Mouse (Mus musculus) limb, embryonic 12.5 days (tissue): Measurements from ENCODE around the gene Trpm1. TPM values are rescaled to one million over a fixed set of nuclear protein-coding genes. Genes with fewer than 3 reads are reported as not detected.

Source experiments
- ATAC-seq: fragments of 200-750 bp; cut with Nextera tagmentation; 2 replicates; pipeline ENCODE4 v1.8.0; 2017; ENCODE audit warnings: low read depth, moderate TSS enrichment; ENCODE audit not compliant: insufficient number of reproducible peaks, insufficient read depth, low FRiP score, low TSS enrichment
- H3K27ac ChIP-seq: fragments of 300-500 bp; sonication (generic); 2 replicates; pipeline ENCODE4 v1.5.1; 2016; ENCODE audit warnings: mild to moderate bottlenecking, moderate library complexity
- H3K27me3 ChIP-seq: fragments of 300-500 bp; sonication (generic); 2 replicates; pipeline ENCODE4 v1.6.1; 2016; ENCODE audit warnings: mild to moderate bottlenecking, moderate library complexity
- H3K36me3 ChIP-seq: fragments of 300-500 bp; sonication (generic); 2 replicates; pipeline ENCODE4 v1.6.1; 2016; ENCODE audit warnings: mild to moderate bottlenecking, moderate library complexity
- H3K4me1 ChIP-seq: fragments of 300-500 bp; sonication (generic); replicated peaks from 2 replicates; pipeline ENCODE4 v1.6.1; 2016
- H3K4me2 ChIP-seq: fragments of 300-500 bp; sonication (generic); 2 replicates; pipeline ENCODE4 v1.6.1; 2016; ENCODE audit warnings: mild to moderate bottlenecking, moderate library complexity
- H3K4me3 ChIP-seq: fragments of 300-500 bp; sonication (generic); replicated peaks from 2 replicates; pipeline ENCODE4 v1.5.1; 2016; ENCODE audit warnings: mild to moderate bottlenecking
- H3K9ac ChIP-seq: fragments of 300-500 bp; sonication (generic); replicated peaks from 2 replicates; pipeline ENCODE4 v1.6.1; 2016; ENCODE audit warnings: mild to moderate bottlenecking, moderate library complexity
- H3K9me3 ChIP-seq: fragments of 300-500 bp; sonication (generic); 2 replicates; pipeline ENCODE4 v1.6.1; 2016; ENCODE audit warnings: mild to moderate bottlenecking, moderate library complexity
- WGBS: fragments of 180-500 bp; shearing (Covaris S2); methylation state at CpG from one replicate; pipeline ENCODE4 v1.1.7; 2016; 5-methylcytosine and 5-hydroxymethylcytosine counted together
- polyA plus RNA-seq: library from polyadenylated mRNA; unstranded; fragments of >200 nt; fragmentation: Nextera tagmentation; extraction: Ambion mirVana; gene quantifications from 2 replicates; pipeline ENCODE4 v1.2.1, GENCODE M21; 2016

The Trpm1 gene
- polyA plus RNA-seq, 1 experiment from 2014 or later: 0.68 TPM

DNA sequence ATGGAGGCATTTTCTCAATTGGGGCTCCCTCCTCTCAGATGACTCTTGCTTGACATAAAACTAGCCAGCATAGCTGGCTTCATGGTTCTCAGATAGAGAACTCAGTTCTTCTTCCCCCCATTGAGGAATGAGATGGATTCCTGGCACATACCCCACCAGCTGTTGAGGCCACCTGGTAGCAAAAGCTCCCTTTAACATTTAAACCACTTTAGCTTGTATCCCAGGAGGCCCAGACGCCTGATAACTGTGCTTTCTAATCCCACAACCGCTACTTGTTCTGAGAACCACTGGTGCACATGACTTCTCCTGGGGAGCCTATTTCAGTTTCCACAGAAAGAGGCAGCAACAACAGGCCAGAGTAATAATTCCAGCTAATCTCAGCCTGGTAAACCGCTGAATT is 12.4 kb downstream of the Trpm1 start:
- 67% methylated on average over 3 of the region's 3 CpGs for WGBS
- Histone ChIP-seq H3K4me2 (no peak overlapping the region), H3K9ac (no peak overlapping the region), H3K27ac (no peak overlapping the region), H3K9me3 (no peaks in the 10 kb centered on the region), H3K27me3 (no peaks in the 10 kb centered on the region), H3K4me3 (no peak overlapping the region), H3K4me1 (no peaks in the 10 kb centered on the region), H3K36me3 (no peaks in the 10 kb centered on the region)
- ATAC-seq: no peak

DNA sequence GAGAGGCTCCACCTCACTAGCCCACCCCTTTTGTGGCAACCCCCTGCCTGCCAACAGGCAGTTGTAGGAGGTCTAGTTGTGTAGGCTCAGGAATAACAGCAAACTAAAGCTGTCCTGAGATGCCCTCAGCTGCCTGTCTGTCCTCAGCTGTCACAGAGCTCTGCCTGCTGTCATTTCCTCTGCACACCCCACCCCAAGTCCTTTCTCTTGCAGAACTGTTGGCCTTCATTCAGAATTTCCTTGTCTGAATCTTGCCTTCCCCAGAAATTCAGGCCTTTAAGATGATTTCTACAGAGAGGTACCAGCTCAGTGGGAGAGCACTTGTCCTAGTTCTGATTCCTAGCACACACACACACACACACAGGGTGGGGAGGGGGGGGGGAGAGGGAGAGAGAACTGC is 13.1 kb downstream of the Trpm1 start:
- no peak overlapping the region for H3K9ac ChIP-seq
- no peaks in the 10 kb centered on the region for H3K4me1 ChIP-seq
- H3K27me3 ChIP-seq: no peaks in the 10 kb centered on the region
- no peaks in the 10 kb centered on the region for H3K36me3 ChIP-seq
- H3K4me2 ChIP-seq: no peak overlapping the region
- no peak overlapping the region for H3K27ac ChIP-seq
- ATAC-seq: no peak
- H3K4me3 ChIP-seq: no peak overlapping the region
- no peaks in the 10 kb centered on the region for H3K9me3 ChIP-seq

DNA sequence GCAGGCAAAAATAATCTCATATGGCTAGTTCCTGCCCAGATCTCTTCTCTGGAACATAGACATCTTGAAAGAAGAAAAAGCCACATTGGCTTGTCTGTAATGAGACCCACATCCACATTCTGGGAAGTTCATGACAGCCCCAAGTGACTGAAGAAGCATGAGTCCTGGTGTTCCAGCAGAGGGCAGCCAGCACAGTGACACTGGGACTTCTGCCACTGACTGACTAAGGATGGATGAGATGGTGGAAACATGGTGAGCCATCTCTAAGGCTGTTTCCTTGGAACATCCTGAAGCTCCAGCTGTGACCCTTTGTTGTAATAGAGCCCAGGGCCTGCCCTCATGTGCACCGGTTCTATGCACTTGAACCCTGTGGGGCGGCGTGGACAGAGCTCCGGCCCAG is 25.7 kb downstream of the Trpm1 start:
- H3K9ac ChIP-seq: no peak overlapping the region
- H3K4me2 ChIP-seq: no peak overlapping the region
- H3K4me3 ChIP-seq: no peak overlapping the region
- no peaks in the 10 kb centered on the region for H3K4me1 ChIP-seq
- peaks cover 2% of the 10 kb centered on the region; the same call in 1 of the 2 replicates for H3K27me3 ChIP-seq
- no peaks in the 10 kb centered on the region for H3K36me3 ChIP-seq
- no peak for ATAC-seq
- no peak overlapping the region for H3K27ac ChIP-seq
- WGBS: 88% methylated on average over 4 of the region's 4 CpGs
- no peaks in the 10 kb centered on the region for H3K9me3 ChIP-seq

DNA sequence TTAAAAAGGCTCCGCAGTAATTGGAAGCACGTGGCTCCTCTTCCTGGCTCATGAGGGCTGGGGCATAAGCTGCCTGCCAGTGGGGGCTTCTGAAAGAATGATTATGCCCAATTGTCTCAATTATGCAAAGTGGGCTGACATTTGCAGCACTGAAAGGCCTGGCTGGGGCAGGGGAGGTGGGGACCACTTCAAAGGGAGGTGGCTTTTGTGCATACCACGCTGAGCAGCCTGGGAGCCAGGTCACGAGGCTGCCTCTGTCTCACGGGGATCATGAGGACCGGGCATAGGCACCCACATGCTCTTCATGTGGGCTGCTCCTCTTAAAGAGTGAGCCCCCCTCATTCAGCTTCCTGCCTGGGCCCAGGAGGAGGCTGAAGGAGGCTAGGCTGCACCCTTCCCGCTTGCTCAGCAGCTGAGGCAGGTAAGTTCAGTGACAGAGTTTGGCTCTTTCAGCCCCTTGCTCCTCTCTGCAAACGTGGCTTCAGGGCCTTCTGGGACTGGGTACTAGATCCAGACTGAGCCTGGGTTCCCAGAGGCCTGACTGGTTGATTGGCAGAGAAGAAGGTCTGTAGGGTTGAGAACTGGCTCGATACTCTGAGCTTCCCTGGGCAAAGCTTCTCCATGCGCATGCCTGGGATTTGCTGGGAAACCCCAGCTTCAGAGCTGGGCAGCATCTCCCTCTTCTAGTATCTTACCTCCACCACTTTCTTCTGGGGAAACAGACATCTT is 31.7 kb downstream of the Trpm1 start:
- H3K4me3 ChIP-seq: no peak overlapping the region
- H3K36me3 ChIP-seq: no peaks in the 10 kb centered on the region
- H3K27ac ChIP-seq: no peak overlapping the region
- H3K9ac ChIP-seq: no peak overlapping the region
- 26% methylated on average over 10 of the region's 10 CpGs for WGBS
- peaks cover 8% of the 10 kb centered on the region for H3K27me3 ChIP-seq
- peak; percentile 26; the same call in 1 of the 2 replicates for ATAC-seq
- no peaks in the 10 kb centered on the region for H3K9me3 ChIP-seq
- no peak overlapping the region for H3K4me2 ChIP-seq
- peaks cover 10% of the 10 kb centered on the region for H3K4me1 ChIP-seq

DNA sequence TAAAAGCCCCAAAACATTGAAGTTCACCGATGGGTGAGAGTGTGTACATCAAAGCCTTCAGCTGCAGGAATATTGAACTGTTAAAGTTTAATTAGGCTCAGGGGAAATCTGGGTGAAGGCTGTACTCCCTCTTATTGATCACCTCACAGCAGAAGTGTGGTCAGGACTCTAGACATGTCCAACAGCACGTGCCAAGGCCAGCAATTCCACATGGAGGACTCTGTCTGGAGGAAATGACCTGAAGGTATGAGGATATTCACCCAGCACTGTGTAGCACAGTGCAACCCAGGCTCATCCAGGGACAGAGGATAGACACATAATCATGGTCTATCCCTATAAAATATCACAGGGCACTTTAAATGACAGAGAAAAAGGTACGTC is 32.3 kb downstream of the Trpm1 start:
- Histone ChIP-seq H3K4me1 (peaks cover 10% of the 10 kb centered on the region), H3K9me3 (no peaks in the 10 kb centered on the region), H3K36me3 (no peaks in the 10 kb centered on the region), H3K4me3 (no peak overlapping the region), H3K9ac (no peak overlapping the region), H3K27ac (no peak overlapping the region), H3K4me2 (no peak overlapping the region), H3K27me3 (peaks cover 8% of the 10 kb centered on the region)
- 58% methylated on average over 3 of the region's 3 CpGs for WGBS
- no peak for ATAC-seq

DNA sequence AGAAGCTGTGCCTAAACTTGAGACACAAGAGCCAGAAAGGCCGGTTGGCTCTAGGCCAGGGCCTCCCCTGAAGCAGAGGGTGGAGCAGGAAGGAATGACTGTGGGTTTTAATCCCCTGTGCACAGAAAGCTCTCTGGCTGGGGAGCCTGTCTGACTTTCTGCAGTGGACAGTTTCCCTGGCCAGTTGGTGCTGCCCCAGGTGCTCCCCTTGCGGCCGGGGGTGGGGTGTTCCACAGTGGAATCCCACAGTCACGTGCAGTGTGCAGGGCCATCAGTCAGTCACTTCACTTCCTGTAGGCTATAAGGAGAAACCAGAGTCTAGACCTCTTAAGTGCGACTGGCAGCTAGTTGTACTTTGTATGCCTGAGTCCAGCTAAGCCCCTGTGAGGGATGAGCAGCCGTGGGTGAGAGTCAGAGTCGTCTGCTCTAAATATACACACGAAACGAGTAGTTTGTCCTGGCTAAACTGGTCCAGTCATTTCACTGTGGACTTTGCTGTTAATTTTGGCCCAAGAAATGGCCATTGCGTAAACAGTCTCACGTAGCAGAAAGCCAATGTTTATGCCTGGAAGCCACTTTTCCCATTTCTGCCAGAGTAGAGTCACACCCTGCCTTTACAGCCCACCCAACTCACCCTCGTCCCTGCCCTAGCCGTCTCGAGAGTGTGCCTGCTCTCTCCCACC is 38.8 kb downstream of the Trpm1 start:
- Histone ChIP-seq H3K9ac (no peak overlapping the region), H3K4me3 (no peak overlapping the region), H3K4me1 (peaks cover 17% of the 10 kb centered on the region), H3K27me3 (no peaks in the 10 kb centered on the region), H3K36me3 (no peaks in the 10 kb centered on the region), H3K9me3 (no peaks in the 10 kb centered on the region), H3K27ac (no peak overlapping the region), H3K4me2 (no peak overlapping the region)
- ATAC-seq: 0 out of 2 replicates have a peak, but pooled peaks have one; percentile 41
- WGBS: 47% methylated on average over 14 of the region's 14 CpGs

DNA sequence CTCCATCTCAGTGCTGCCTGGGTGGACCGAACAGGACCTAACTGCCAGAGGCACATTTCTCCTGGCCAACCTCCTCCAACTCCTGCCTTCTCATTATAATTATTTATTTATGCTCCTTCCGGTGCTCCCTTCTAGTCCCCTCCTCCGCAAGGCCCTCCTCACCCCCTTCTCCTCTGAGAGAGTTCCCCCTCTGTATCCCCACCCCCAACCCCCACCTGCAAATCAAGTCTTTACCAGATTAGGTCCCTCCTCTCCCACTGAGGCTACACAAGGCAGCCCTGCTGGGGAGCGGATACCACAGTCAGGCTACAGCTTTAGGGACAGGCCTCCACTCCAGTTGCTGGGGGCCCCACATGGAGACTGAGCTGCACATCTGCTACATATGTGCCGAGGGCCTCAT is 39.8 kb downstream of the Trpm1 start:
- no peaks in the 10 kb centered on the region for H3K27me3 ChIP-seq
- no peak overlapping the region for H3K4me3 ChIP-seq
- peaks cover 17% of the 10 kb centered on the region for H3K4me1 ChIP-seq
- no peaks in the 10 kb centered on the region for H3K9me3 ChIP-seq
- no peak for ATAC-seq
- H3K4me2 ChIP-seq: no peak overlapping the region
- no peaks in the 10 kb centered on the region for H3K36me3 ChIP-seq
- H3K27ac ChIP-seq: no peak overlapping the region
- WGBS: 47% methylated on average over 5 of the region's 5 CpGs
- H3K9ac ChIP-seq: no peak overlapping the region

DNA sequence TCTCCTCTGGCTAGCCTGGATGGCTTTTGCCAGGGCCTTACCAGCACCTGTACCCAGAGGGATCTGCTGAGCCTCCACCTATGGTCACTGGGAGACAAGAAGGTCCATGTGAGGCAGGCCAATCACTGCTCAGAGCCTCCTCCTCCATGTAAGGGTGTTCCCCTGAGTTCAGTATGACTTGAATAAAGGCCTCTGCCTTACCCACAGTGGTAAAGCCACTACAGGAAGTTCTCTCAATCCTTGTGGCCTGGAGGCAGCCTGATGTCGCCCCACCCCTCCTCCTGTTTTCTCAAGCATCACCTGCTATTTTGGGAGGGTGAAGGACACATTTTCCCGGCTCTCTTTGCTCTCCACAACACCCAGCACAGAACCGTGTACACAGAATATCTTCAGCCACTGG is 42.5 kb downstream of the Trpm1 start:
- H3K9me3 ChIP-seq: no peaks in the 10 kb centered on the region
- no peak for ATAC-seq
- H3K4me3 ChIP-seq: no peak overlapping the region
- no peak overlapping the region for H3K9ac ChIP-seq
- peaks cover 17% of the 10 kb centered on the region for H3K4me1 ChIP-seq
- 80% methylated on average over 3 of the region's 3 CpGs for WGBS
- no peak overlapping the region for H3K27ac ChIP-seq
- H3K36me3 ChIP-seq: no peaks in the 10 kb centered on the region
- no peaks in the 10 kb centered on the region for H3K27me3 ChIP-seq
- no peak overlapping the region for H3K4me2 ChIP-seq

DNA sequence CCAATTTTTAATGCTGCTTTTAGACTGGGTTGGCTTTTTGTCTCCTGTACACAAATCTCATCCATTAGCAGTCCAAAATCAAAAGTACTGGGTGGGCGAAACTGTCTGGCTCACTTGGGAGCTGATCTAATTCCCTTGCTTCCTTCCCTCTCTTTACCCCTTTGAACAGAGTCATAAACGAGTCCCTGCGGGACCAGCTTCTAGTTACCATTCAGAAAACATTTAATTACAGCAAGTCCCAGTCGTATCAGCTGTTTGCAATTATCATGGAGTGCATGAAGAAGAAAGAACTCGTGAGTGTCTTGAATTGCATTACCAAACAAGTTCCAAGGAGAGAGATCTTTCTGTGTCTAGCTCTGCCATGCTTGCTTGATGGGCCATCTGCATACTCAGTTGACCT is 55.1 kb downstream of the Trpm1 start:
- peaks cover 7% of the 10 kb centered on the region for H3K4me1 ChIP-seq
- H3K9me3 ChIP-seq: no peaks in the 10 kb centered on the region
- ATAC-seq: no peak
- H3K4me2 ChIP-seq: no peak overlapping the region
- no peak overlapping the region for H3K27ac ChIP-seq
- no peak overlapping the region for H3K4me3 ChIP-seq
- no peak overlapping the region for H3K9ac ChIP-seq
- H3K27me3 ChIP-seq: no peaks in the 10 kb centered on the region
- 15% methylated on average over 5 of the region's 5 CpGs for WGBS
- H3K36me3 ChIP-seq: no peaks in the 10 kb centered on the region

DNA sequence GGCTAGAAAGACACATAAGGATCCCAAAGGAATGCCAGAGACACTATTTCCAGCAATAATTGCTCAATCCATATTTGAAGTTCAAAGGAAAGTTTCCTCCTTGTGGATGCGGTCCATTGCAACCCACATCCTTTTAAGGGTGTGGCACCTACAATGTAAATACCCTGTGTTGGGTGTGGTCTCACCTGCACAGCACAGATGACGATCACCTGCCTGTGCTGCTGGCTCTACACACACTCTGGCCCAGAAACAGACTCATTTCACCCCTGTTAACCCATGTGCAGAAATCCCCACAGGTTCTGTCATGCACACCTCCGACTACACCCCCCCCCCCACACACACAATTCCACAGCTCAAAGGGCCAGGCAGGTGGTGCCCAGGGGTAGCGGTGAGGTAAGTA is 59.2 kb downstream of the Trpm1 start:
- no peak overlapping the region for H3K27ac ChIP-seq
- ATAC-seq: no peak
- no peak overlapping the region for H3K4me2 ChIP-seq
- no peaks in the 10 kb centered on the region for H3K9me3 ChIP-seq
- 89% methylated on average over 4 of the region's 4 CpGs for WGBS
- no peak overlapping the region for H3K9ac ChIP-seq
- no peak overlapping the region for H3K4me3 ChIP-seq
- no peaks in the 10 kb centered on the region for H3K36me3 ChIP-seq
- H3K4me1 ChIP-seq: peaks cover 7% of the 10 kb centered on the region
- H3K27me3 ChIP-seq: no peaks in the 10 kb centered on the region

DNA sequence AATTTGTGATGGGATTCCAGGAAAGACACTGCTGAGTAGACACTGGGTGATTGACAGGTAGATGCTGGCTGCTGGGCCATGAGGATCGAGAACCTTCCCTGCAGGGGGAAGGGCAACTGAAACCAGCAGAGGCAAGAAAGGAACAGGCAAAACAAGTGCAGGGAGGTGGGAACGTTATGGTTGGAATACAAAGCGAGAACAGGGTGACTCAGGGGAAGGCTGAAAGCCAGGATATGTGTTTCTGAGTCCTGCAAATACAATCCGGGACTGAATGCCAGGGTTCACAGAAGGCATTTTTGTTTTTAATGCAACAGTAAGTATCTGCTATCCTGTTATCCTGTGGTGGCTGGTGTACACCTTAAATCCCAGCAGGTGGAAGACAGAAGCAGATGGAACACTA is 60.4 kb downstream of the Trpm1 start:
- 80% methylated on average over 4 of the region's 4 CpGs for WGBS
- no peak overlapping the region for H3K4me3 ChIP-seq
- H3K36me3 ChIP-seq: no peaks in the 10 kb centered on the region
- H3K27ac ChIP-seq: no peak overlapping the region
- H3K4me1 ChIP-seq: 0 out of 2 replicates have a peak, but pooled peaks cover under 1% of the 10 kb centered on the region
- no peak for ATAC-seq
- no peak overlapping the region for H3K4me2 ChIP-seq
- no peak overlapping the region for H3K9ac ChIP-seq
- no peaks in the 10 kb centered on the region for H3K27me3 ChIP-seq
- H3K9me3 ChIP-seq: no peaks in the 10 kb centered on the region

DNA sequence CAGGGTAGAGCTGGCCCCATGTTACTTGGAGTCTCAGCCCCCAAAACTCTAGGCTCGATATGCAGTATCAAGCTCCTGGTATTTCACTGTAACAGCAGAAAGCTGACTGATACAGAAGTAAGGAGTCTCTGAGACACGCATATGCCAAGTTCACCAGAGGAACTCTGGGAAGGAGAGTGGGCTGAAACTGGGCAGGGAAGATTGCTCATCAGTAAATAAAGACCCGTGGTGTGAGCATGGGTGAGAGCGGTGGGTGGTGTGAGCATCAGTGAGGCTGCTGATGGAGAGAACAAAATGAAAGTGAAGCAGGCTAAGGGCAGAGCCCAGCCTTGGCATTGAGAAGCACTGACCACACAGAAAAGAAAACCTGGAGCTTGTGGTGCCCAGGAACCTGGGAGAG is 62.0 kb downstream of the Trpm1 start:
- no peak overlapping the region for H3K4me2 ChIP-seq
- no peaks in the 10 kb centered on the region for H3K9me3 ChIP-seq
- no peak overlapping the region for H3K27ac ChIP-seq
- H3K27me3 ChIP-seq: no peaks in the 10 kb centered on the region
- no peaks in the 10 kb centered on the region for H3K4me1 ChIP-seq
- H3K9ac ChIP-seq: no peak overlapping the region
- H3K4me3 ChIP-seq: no peak overlapping the region
- 76% methylated on average over 4 of the region's 4 CpGs for WGBS
- no peak for ATAC-seq
- no peaks in the 10 kb centered on the region for H3K36me3 ChIP-seq
